Mouse (Mus musculus): ENCODE measurements around the gene Kxd1. TPM values are rescaled to one million over a fixed set of nuclear protein-coding genes. Genes with fewer than 3 reads are reported as not detected.

The Kxd1 gene
- polyA plus RNA-seq, 1 experiment from 2014 or later: 47.0 TPM

DNA sequence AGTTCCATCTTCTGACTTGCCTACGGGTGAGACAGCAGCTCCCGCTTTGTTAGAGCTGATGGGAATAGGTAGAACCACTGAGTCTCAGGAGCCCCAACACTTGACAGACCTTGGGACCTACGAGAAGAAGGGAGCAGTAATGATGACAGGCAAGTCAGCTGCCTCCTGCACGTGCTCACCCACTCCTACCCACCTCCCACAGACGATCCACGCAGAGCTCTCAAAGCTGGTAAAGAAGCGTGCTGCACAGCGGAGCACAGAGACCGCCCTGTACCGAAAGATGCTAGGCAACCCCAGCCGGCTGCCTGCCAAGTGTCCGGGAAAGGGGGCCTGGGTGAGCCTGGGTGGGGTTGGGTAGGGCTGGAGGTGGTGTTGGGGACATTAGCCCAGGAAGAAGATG lies 6.5 kb upstream of the Kxd1 start:
- Histone ChIP-seq H3K36me3 (ENCODE audit: control insufficient read depth, insufficient read depth, low read length) (peaks cover 36% of the 10 kb centered on the region), H3K4me3 (ENCODE audit: low read depth, low read length) (no peak overlapping the region), H3K4me2 (ENCODE audit: low read depth, severe bottlenecking) (no peak overlapping the region), H3K27ac (replicated peaks; ENCODE audit: low read depth, low read length) (no peak overlapping the region), H3K27me3 (ENCODE audit: control insufficient read depth, insufficient read depth, low read length) (no peaks in the 10 kb centered on the region), H3K4me1 (ENCODE audit: control insufficient read depth, insufficient read depth, low read length) (no peaks in the 10 kb centered on the region), H3K9me3 (ENCODE audit: control insufficient read depth, low read length) (no peaks in the 10 kb centered on the region), H3K9ac (ENCODE audit: low read length) (no peak overlapping the region)
- no peak for DNase-seq (ENCODE audit: low spot score)
- ATAC-seq (ENCODE audit: insufficient number of reproducible peaks, low FRiP score, low TSS enrichment, low read depth): no peak
- 93% methylated on average over 12 of the region's 12 CpGs for WGBS

DNA sequence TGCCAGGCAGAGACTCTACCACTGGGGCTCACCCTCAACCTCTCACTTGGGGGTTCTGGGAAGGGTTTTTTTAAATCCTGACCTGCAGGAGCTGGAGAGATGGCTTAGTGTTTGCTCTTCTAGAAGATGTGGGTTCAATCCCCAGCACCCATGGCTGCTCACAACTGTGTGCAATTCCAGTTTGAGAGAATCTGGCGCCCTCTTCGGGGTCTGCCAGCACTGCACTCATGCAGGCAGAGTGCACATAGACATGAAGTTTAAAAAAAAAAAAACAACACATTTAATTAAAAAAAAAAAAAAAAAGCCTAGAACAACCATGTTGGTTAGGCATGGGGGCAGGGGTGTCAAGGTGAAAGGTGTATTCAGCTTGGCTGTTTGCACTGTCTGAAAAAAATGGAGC lies 2.6 kb upstream of the Kxd1 start:
- Histone ChIP-seq H3K27me3 (ENCODE audit: control insufficient read depth, insufficient read depth, low read length) (no peaks in the 10 kb centered on the region), H3K4me3 (ENCODE audit: low read depth, low read length) (no peak overlapping the region), H3K36me3 (ENCODE audit: control insufficient read depth, insufficient read depth, low read length) (peaks cover 34% of the 10 kb centered on the region), H3K4me1 (ENCODE audit: control insufficient read depth, insufficient read depth, low read length) (no peaks in the 10 kb centered on the region; the same call in 1 of the 2 replicates), H3K9me3 (ENCODE audit: control insufficient read depth, low read length) (no peaks in the 10 kb centered on the region), H3K4me2 (ENCODE audit: low read depth, severe bottlenecking) (no peak overlapping the region), H3K27ac (replicated peaks; ENCODE audit: low read depth, low read length) (no peak overlapping the region), H3K9ac (ENCODE audit: low read length) (no peak overlapping the region)
- ATAC-seq (ENCODE audit: insufficient number of reproducible peaks, low FRiP score, low TSS enrichment, low read depth) (no peak), DNase-seq (ENCODE audit: low spot score) (no peak)
- 94% methylated on average over 2 of the region's 2 CpGs for WGBS

DNA sequence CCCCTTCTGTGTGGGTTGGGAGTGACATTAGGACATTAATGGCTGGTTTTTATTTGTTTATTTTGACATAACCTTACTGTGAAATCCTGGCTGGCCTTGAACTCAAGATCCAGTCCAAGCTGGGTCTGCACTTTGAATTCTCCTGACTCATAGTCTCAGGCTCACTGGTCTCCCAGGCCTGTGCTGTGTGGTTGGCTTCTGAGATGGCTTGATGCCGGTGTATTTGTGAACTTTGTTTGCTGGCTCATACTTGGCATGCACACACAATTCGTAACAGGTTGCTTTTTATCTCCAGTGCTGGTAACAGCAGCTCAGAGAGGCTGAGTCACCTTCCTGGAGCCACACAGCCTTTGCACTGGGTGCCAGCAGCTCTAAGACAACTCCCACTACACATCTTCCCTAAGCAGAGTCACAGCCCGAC lies 2.0 kb upstream of the Kxd1 start:
- no peak overlapping the region for H3K27ac ChIP-seq (replicated peaks; ENCODE audit: low read depth, low read length)
- WGBS: 94% methylated on average over 3 of the region's 3 CpGs
- H3K9me3 ChIP-seq (ENCODE audit: control insufficient read depth, low read length): no peaks in the 10 kb centered on the region
- no peak for DNase-seq (ENCODE audit: low spot score)
- no peak overlapping the region for H3K4me3 ChIP-seq (ENCODE audit: low read depth, low read length)
- H3K9ac ChIP-seq (ENCODE audit: low read length): no peak overlapping the region
- no peak overlapping the region for H3K4me2 ChIP-seq (ENCODE audit: low read depth, severe bottlenecking)
- H3K36me3 ChIP-seq (ENCODE audit: control insufficient read depth, insufficient read depth, low read length): peaks cover 30% of the 10 kb centered on the region
- no peaks in the 10 kb centered on the region; the same call in 1 of the 2 replicates for H3K4me1 ChIP-seq (ENCODE audit: control insufficient read depth, insufficient read depth, low read length)
- no peaks in the 10 kb centered on the region for H3K27me3 ChIP-seq (ENCODE audit: control insufficient read depth, insufficient read depth, low read length)
- no peak for ATAC-seq (ENCODE audit: insufficient number of reproducible peaks, low FRiP score, low TSS enrichment, low read depth)

DNA sequence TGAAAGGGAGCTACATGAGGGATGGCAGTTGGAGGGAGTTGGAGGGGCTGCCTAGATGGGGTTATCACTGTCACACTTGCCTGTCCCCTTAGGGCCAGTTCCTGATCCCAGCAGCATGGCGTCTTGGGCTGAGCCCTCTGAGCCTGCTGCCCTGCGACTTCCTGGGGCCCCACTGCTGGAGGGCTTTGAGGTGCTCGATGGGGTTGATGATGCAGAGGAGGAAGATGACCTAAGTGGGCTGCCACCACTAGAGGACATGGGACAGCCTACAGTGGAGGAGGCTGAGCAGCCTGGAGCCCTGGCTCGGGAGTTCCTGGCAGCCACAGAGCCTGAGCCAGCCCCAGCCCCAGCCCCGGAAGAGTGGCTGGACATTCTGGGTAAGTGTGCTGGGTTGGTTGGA lies 1.5 kb upstream of the Kxd1 start:
- Histone ChIP-seq H3K4me3 (ENCODE audit: low read depth, low read length) (no peak overlapping the region), H3K36me3 (ENCODE audit: control insufficient read depth, insufficient read depth, low read length) (peaks cover 28% of the 10 kb centered on the region), H3K9ac (ENCODE audit: low read length) (0 out of 2 replicates have a peak overlapping the region, but pooled peaks have one; percentile 5), H3K4me1 (ENCODE audit: control insufficient read depth, insufficient read depth, low read length) (no peaks in the 10 kb centered on the region; the same call in 1 of the 2 replicates), H3K4me2 (ENCODE audit: low read depth, severe bottlenecking) (no peak overlapping the region), H3K27me3 (ENCODE audit: control insufficient read depth, insufficient read depth, low read length) (no peaks in the 10 kb centered on the region), H3K9me3 (ENCODE audit: control insufficient read depth, low read length) (no peaks in the 10 kb centered on the region), H3K27ac (replicated peaks; ENCODE audit: low read depth, low read length) (no peak overlapping the region)
- ATAC-seq (ENCODE audit: insufficient number of reproducible peaks, low FRiP score, low TSS enrichment, low read depth) (no peak), DNase-seq (ENCODE audit: low spot score) (no peak)
- 89% methylated on average over 5 of the region's 5 CpGs for WGBS

DNA sequence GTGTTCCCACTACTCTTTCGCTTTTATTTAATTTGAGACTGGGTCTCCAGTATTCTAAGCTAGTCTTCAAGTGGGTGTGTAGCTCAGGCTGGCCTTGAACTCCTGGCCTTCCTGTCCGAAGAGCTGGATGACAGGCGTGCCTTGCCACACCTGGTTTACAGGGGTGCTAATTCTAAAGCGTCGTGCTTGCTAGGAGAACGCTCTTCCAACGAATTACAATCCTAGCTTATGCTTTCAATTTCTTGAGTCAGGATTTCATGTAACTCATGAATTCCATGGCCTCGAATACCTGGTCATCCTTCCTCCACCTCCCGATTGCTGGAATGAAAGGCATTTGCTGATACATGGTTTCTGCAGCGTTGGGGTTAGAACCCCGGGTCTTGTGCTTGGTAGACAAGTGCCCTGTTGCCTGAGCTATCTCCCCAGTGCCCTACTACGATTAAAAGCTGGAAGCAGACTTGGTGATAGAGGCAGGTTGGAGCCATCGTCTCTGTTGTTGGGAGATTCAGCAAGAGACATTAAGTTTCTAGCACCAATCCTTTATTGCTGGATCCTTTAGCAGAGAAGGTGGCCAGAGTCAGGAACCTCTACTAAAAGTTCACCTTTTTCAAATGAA lies 534 bp upstream of the Kxd1 start:
- no peak for ATAC-seq (ENCODE audit: insufficient number of reproducible peaks, low FRiP score, low TSS enrichment, low read depth)
- no peak for DNase-seq (ENCODE audit: low spot score)
- Histone ChIP-seq H3K9me3 (ENCODE audit: control insufficient read depth, low read length) (no peaks in the 10 kb centered on the region), H3K36me3 (ENCODE audit: control insufficient read depth, insufficient read depth, low read length) (peaks cover 24% of the 10 kb centered on the region), H3K4me2 (ENCODE audit: low read depth, severe bottlenecking) (peak overlapping the region; percentile 81), H3K9ac (ENCODE audit: low read length) (peak overlapping the region; percentile 94), H3K4me1 (ENCODE audit: control insufficient read depth, insufficient read depth, low read length) (no peaks in the 10 kb centered on the region; the same call in 1 of the 2 replicates), H3K27ac (replicated peaks; ENCODE audit: low read depth, low read length) (peak overlapping the region; percentile 72), H3K27me3 (ENCODE audit: control insufficient read depth, insufficient read depth, low read length) (no peaks in the 10 kb centered on the region), H3K4me3 (ENCODE audit: low read depth, low read length) (peak overlapping the region; percentile 85)
- 31% methylated on average over 13 of the region's 13 CpGs for WGBS

DNA sequence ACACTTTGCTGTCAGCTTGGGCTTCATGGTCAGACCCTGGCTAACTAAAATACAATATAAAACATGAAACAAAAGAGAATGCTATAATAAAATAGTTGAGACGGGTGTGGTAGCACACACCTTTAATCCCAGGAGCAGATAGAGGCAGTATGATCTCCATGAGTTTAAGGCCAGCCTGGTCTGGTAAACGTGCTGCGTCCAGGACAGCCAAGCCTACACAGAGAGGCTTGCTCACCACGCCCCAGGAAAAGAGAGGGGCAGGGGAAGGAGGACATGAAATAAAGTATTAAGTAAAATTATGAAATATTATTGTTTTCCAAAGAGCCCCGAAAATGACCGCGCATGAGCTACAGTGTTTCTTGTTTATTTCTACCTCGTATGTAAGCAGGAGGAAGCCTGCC lies 645 bp downstream of the Kxd1 start:
- peak overlapping the region; percentile 66 for H3K9ac ChIP-seq (ENCODE audit: low read length)
- H3K4me2 ChIP-seq (ENCODE audit: low read depth, severe bottlenecking): peak overlapping the region; percentile 81
- ATAC-seq (ENCODE audit: insufficient number of reproducible peaks, low FRiP score, low TSS enrichment, low read depth): no peak
- peaks cover 4% of the 10 kb centered on the region for H3K4me1 ChIP-seq (ENCODE audit: control insufficient read depth, insufficient read depth, low read length)
- H3K27me3 ChIP-seq (ENCODE audit: control insufficient read depth, insufficient read depth, low read length): no peaks in the 10 kb centered on the region
- no peak for DNase-seq (ENCODE audit: low spot score)
- H3K27ac ChIP-seq (replicated peaks; ENCODE audit: low read depth, low read length): no peak overlapping the region
- peak overlapping the region; percentile 85 for H3K4me3 ChIP-seq (ENCODE audit: low read depth, low read length)
- no peaks in the 10 kb centered on the region for H3K9me3 ChIP-seq (ENCODE audit: control insufficient read depth, low read length)
- WGBS: 2% methylated on average over 8 of the region's 8 CpGs
- peaks cover 19% of the 10 kb centered on the region for H3K36me3 ChIP-seq (ENCODE audit: control insufficient read depth, insufficient read depth, low read length)

DNA sequence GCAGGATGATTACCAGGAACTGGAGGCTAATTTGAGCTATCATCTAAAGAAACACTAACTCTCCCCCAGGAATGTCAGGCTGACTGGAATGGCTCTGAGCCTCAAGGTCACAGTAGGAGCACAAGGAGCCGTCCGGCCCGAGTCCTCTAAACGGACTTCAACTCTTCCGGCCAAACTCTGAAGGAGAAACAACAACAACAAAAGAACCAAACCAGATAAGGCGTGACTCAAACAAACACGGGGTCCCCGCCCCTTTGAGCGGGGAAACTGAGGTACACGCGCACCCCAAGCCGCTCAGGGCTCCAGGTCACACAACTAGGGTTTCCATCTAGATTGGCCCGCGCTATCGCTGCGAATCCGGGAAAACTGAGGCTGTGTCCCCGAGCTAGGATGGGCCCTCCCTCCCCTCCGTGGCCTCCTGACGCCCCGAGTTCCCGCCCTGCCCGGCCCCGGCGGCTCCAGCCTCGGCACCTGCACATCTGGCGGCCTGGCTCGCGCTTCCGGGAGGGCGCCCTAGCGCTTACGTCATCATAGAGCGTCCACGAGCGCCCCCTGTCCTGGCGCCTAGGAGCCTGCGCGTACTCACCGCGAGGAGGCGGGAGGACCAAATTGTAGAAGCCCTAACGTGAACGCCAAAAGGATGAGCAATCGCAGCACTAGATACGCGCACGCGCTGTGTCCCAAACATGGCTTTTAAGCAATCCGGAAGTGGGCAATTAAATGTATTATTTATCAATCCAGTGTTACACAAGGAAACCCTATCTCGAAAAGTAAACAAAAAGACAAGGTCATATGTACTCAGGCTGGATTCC lies 5.0 kb downstream of the Kxd1 start:
- peak; percentile 97 for DNase-seq (ENCODE audit: low spot score)
- peak; percentile 81 for ATAC-seq (ENCODE audit: insufficient number of reproducible peaks, low FRiP score, low TSS enrichment, low read depth)
- H3K36me3 ChIP-seq (ENCODE audit: control insufficient read depth, insufficient read depth, low read length): no peaks in the 10 kb centered on the region
- peak overlapping the region; percentile 72 for H3K4me2 ChIP-seq (ENCODE audit: low read depth, severe bottlenecking)
- H3K27ac ChIP-seq (replicated peaks; ENCODE audit: low read depth, low read length): peak overlapping the region; percentile 71
- peaks cover 4% of the 10 kb centered on the region; the same call in 1 of the 2 replicates for H3K4me1 ChIP-seq (ENCODE audit: control insufficient read depth, insufficient read depth, low read length)
- peak overlapping the region; percentile 68 for H3K4me3 ChIP-seq (ENCODE audit: low read depth, low read length)
- peak overlapping the region; percentile 77 for H3K9ac ChIP-seq (ENCODE audit: low read length)
- WGBS: under 1% methylated on average over 51 of the region's 51 CpGs
- H3K9me3 ChIP-seq (ENCODE audit: control insufficient read depth, low read length): no peaks in the 10 kb centered on the region
- H3K27me3 ChIP-seq (ENCODE audit: control insufficient read depth, insufficient read depth, low read length): no peaks in the 10 kb centered on the region

DNA sequence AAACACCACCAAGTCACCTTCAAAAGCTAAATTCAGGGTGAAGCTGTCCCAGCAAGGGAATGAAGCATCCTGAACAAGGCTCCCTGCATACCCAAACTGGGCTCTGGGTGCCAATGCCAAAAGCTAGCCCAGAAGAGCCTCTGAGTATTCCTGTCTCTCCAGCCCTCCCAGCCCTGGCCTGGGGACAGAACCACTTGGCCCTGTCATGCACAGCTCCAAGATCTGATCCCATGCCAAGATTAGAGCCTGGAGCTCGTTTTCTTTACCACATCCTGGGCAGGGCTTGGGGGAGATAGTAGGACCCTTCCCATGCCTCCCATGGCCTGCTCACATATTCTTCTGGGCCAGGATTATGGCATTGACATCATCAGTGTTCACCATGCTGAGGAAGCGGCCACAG lies 8.2 kb downstream of the Kxd1 start:
- Histone ChIP-seq H3K4me1 (ENCODE audit: control insufficient read depth, insufficient read depth, low read length) (peaks cover 4% of the 10 kb centered on the region; the same call in 1 of the 2 replicates), H3K9ac (ENCODE audit: low read length) (no peak overlapping the region), H3K27ac (replicated peaks; ENCODE audit: low read depth, low read length) (no peak overlapping the region), H3K36me3 (ENCODE audit: control insufficient read depth, insufficient read depth, low read length) (no peaks in the 10 kb centered on the region), H3K27me3 (ENCODE audit: control insufficient read depth, insufficient read depth, low read length) (no peaks in the 10 kb centered on the region), H3K4me3 (ENCODE audit: low read depth, low read length) (no peak overlapping the region), H3K9me3 (ENCODE audit: control insufficient read depth, low read length) (no peaks in the 10 kb centered on the region), H3K4me2 (ENCODE audit: low read depth, severe bottlenecking) (no peak overlapping the region)
- DNase-seq (ENCODE audit: low spot score): no peak
- no peak for ATAC-seq (ENCODE audit: insufficient number of reproducible peaks, low FRiP score, low TSS enrichment, low read depth)
- 71% methylated on average over 2 of the region's 2 CpGs for WGBS
